Mouse (Mus musculus): Measurements from ENCODE around the gene Spag6.

- TF ChIP-seq GATA1 (IDR thresholded peaks at IDR 0.05; ENCODE audit: borderline replicate concordance, low read length) (no peak), FLI1 (IDR thresholded peaks at IDR 0.05; ENCODE audit: low read length) (no peak)
Observed at GRCm38 (mm10) chr2:18690055-18690691, 3.7 kb upstream of the Spag6 start.

Data from megakaryocyte, embryonic 14.5 days (primary cell).